Mouse (Mus musculus) bone marrow, adult 2 months (tissue): ENCODE data around the gene Ube3b.

ENCODE experiments used
- CTCF ChIP-seq: fragments of 200-500 bp; IDR thresholded peaks from 2 replicates; pipeline ENCODE4 v1.5.1; 2011; ENCODE audit warnings: low read length, control low read depth; ENCODE audit not compliant: control insufficient read depth, insufficient read depth
- POLR2A ChIP-seq: fragments of 200-500 bp; IDR thresholded peaks from 2 replicates; pipeline ENCODE4 v1.6.1; 2011; ENCODE audit warnings: low read depth, mild to moderate bottlenecking, control low read depth, low read length, borderline replicate concordance; ENCODE audit not compliant: control insufficient read depth

DNA sequence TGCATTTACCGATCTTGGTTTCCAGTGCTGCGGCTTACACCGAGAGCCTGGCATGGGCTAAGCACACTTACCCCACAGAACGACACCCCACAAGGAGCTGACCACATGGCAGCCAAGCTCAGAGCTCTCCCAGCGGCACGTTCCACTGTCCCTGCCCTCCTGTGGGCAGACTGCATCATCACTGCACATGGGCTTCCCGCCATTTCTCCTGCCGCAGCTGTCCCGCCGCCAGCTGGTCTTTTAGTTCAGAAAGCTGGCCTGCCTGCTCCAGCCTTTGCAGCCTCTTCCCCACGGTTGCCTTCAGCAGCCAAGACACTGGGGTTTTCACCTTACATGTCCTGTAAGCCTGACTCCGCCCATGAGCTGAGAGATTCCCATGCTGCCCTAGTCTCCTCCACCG is 30.0 kb downstream of the Ube3b start:
- TF ChIP-seq POLR2A (no peak), CTCF (no peak)
